Mouse (Mus musculus) intestine, embryonic 14.5 days (tissue): ENCODE measurements around the gene Ankrd66. TPM values are rescaled to one million over a fixed set of nuclear protein-coding genes. Genes with fewer than 3 reads are reported as not detected.

Source experiments
- ATAC-seq: fragments of 200-750 bp; cut with Nextera tagmentation; replicated peaks from 2 replicates; pipeline ENCODE4 v1.8.0; 2017; ENCODE audit warnings: low read depth, moderate number of reproducible peaks, moderate TSS enrichment, moderate library complexity; ENCODE audit not compliant: low FRiP score, low TSS enrichment
- DNase-seq: peaks from one replicate; pipeline ENCODE4 v3.0.0-alpha.2; 2018; ENCODE audit warnings: low spot score
- H3K27ac ChIP-seq: fragments of 300-500 bp; sonication (generic); 2 replicates; pipeline ENCODE4 v1.5.1; 2014; ENCODE audit warnings: low read depth, mild to moderate bottlenecking, control low read depth
- H3K27me3 ChIP-seq: fragments of 300-500 bp; sonication (generic); replicated peaks from 2 replicates; pipeline ENCODE4 v1.6.1; 2014; ENCODE audit warnings: low read length, control low read depth; ENCODE audit not compliant: control insufficient read depth, insufficient read depth
- H3K36me3 ChIP-seq: fragments of 300-500 bp; sonication (generic); 2 replicates; pipeline ENCODE4 v1.6.1; 2014; ENCODE audit warnings: low read length, control low read depth; ENCODE audit not compliant: control insufficient read depth, insufficient read depth
- H3K4me1 ChIP-seq: fragments of 300-500 bp; sonication (generic); replicated peaks from 2 replicates; pipeline ENCODE4 v1.6.1; 2014; ENCODE audit warnings: low read length, control low read depth, mixed read lengths; ENCODE audit not compliant: control insufficient read depth, insufficient read depth
- H3K4me2 ChIP-seq: fragments of 300-500 bp; sonication (generic); 2 replicates; pipeline ENCODE4 v1.6.1; 2014; ENCODE audit warnings: low read length
- H3K4me3 ChIP-seq: fragments of 300-500 bp; sonication (generic); 2 replicates; pipeline ENCODE4 v1.5.1; 2014; ENCODE audit warnings: low read depth, low read length, control low read depth, mixed read lengths
- H3K9ac ChIP-seq: fragments of 300-500 bp; sonication (generic); 2 replicates; pipeline ENCODE4 v1.6.1; 2014; ENCODE audit warnings: mild to moderate bottlenecking, low read length
- H3K9me3 ChIP-seq: fragments of 300-500 bp; sonication (generic); 2 replicates; pipeline ENCODE4 v1.6.1; 2016; ENCODE audit warnings: low read length, control low read depth; ENCODE audit not compliant: control insufficient read depth
- WGBS: fragments of 180-500 bp; shearing (Covaris S2); extraction: QIAGEN DNeasy Blood & Tissue Kit; methylation state at CpG from one replicate; pipeline ENCODE4 v1.1.7; 2014; 5-methylcytosine and 5-hydroxymethylcytosine counted together
- polyA plus RNA-seq: library from polyadenylated mRNA; unstranded; fragments of >200 nt; fragmentation: Nextera tagmentation; extraction: Ambion mirVana; gene quantifications from 2 replicates; pipeline ENCODE4 v1.2.1, GENCODE M21; 2014

Ankrd66 gene
- polyA plus RNA-seq = 0.23 TPM in 1 of 2 replicates, not detected in the other

- Histone ChIP-seq H3K9me3 (no peaks in the 10 kb centered on the region), H3K4me2 (no peak within 1 kb of the TSS), H3K4me3 (no peak within 1 kb of the TSS), H3K27me3 (no peaks in the 10 kb centered on the region), H3K36me3 (no peaks in the 10 kb centered on the region), H3K9ac (no peak within 1 kb of the TSS), H3K4me1 (no peaks in the 10 kb centered on the region), H3K27ac (no peak within 1 kb of the TSS)
- DNase-seq (no peak), ATAC-seq (no peak)
- 34% methylated on average over 1 of the region's 1 CpGs for WGBS
Observed at GRCm38 (mm10) chr17:43543539-43543938, at the start of gene Ankrd66. Ankrd66 (minus strand) TSS chr17:43543639.

- no peak for ATAC-seq
- 71% methylated on average over 21 of the region's 21 CpGs for WGBS
- no peak overlapping the region for H3K27ac ChIP-seq
- no peaks in the 10 kb centered on the region for H3K36me3 ChIP-seq
- DNase-seq = no peak
- no peaks in the 10 kb centered on the region for H3K9me3 ChIP-seq
- no peaks in the 10 kb centered on the region for H3K4me1 ChIP-seq
- H3K4me2 ChIP-seq = no peak overlapping the region
- H3K27me3 ChIP-seq = no peaks in the 10 kb centered on the region
- H3K4me3 ChIP-seq = no peak overlapping the region
- H3K9ac ChIP-seq = no peak overlapping the region
Observed at GRCm38 (mm10) chr17:43592296-43593291, 49.2 kb upstream of the Ankrd66 start.

- Histone ChIP-seq H3K9ac (no peak overlapping the region), H3K36me3 (no peaks in the 10 kb centered on the region), H3K27me3 (no peaks in the 10 kb centered on the region), H3K4me2 (no peak overlapping the region), H3K4me3 (no peak overlapping the region), H3K27ac (no peak overlapping the region), H3K4me1 (no peaks in the 10 kb centered on the region), H3K9me3 (no peaks in the 10 kb centered on the region)
- ATAC-seq (no peak), DNase-seq (no peak)
- WGBS = 90% methylated on average over 5 of the region's 5 CpGs
Observed at GRCm38 (mm10) chr17:43590531-43590930, 47.1 kb upstream of the Ankrd66 start.

- Histone ChIP-seq H3K9me3 (no peaks in the 10 kb centered on the region), H3K27me3 (no peaks in the 10 kb centered on the region), H3K9ac (no peak overlapping the region), H3K4me3 (no peak overlapping the region), H3K36me3 (no peaks in the 10 kb centered on the region), H3K4me2 (no peak overlapping the region), H3K27ac (no peak overlapping the region), H3K4me1 (no peaks in the 10 kb centered on the region)
- DNase-seq (no peak), ATAC-seq (no peak)
- 88% methylated on average over 6 of the region's 6 CpGs for whole genome bisulfite sequencing
Observed at GRCm38 (mm10) chr17:43589750-43590149, 46.3 kb upstream of the Ankrd66 start.

GRCm38 (mm10) chr17:43587278-43587677 is 43.8 kb upstream of the Ankrd66 start:
- H3K9me3 ChIP-seq = no peaks in the 10 kb centered on the region
- no peak for ATAC-seq
- H3K4me2 ChIP-seq = no peak overlapping the region

GRCm38 (mm10) chr17:43584771-43585170 is 41.3 kb upstream of the Ankrd66 start:
- H3K36me3 ChIP-seq = no peaks in the 10 kb centered on the region
- no peak overlapping the region for H3K4me3 ChIP-seq
- no peaks in the 10 kb centered on the region for H3K27me3 ChIP-seq
- no peaks in the 10 kb centered on the region for H3K9me3 ChIP-seq
- WGBS = 59% methylated on average over 7 of the region's 7 CpGs
- DNase-seq = no peak
- H3K9ac ChIP-seq = no peak overlapping the region
- ATAC-seq = no peak
- no peak overlapping the region for H3K27ac ChIP-seq
- H3K4me2 ChIP-seq = no peak overlapping the region
- peaks cover 9% of the 10 kb centered on the region; the same call in 1 of the 2 replicates for H3K4me1 ChIP-seq

More at GRCm38 (mm10) chr17:43587278-43587677, 43.8 kb upstream of the Ankrd66 start:
- no peak overlapping the region for H3K4me3 ChIP-seq
- H3K27ac ChIP-seq = no peak overlapping the region
- H3K9ac ChIP-seq = no peak overlapping the region
- H3K4me1 ChIP-seq = no peaks in the 10 kb centered on the region
- no peaks in the 10 kb centered on the region for H3K36me3 ChIP-seq
- no peaks in the 10 kb centered on the region for H3K27me3 ChIP-seq
- no peak for DNase-seq
- 89% methylated on average over 2 of the region's 2 CpGs for WGBS

GRCm38 (mm10) chr17:43581012-43581467 is 37.6 kb upstream of the Ankrd66 start:
- no peak overlapping the region for H3K9ac ChIP-seq
- ATAC-seq (peak; percentile 43; the same call in 1 of the 2 replicates), DNase-seq (peak; percentile 62)
- no peaks in the 10 kb centered on the region for H3K9me3 ChIP-seq
- H3K36me3 ChIP-seq = no peaks in the 10 kb centered on the region
- peak overlapping the region; percentile 19; the same call in 1 of the 2 replicates for H3K27ac ChIP-seq
- H3K4me1 ChIP-seq = peaks cover 9% of the 10 kb centered on the region; the same call in 1 of the 2 replicates
- H3K27me3 ChIP-seq = no peaks in the 10 kb centered on the region
- WGBS = 17% methylated on average over 8 of the region's 8 CpGs
- peak overlapping the region; percentile 28 for H3K4me2 ChIP-seq
- no peak overlapping the region for H3K4me3 ChIP-seq

GRCm38 (mm10) chr17:43580456-43580855 is 37.0 kb upstream of the Ankrd66 start:
- Histone ChIP-seq H3K9me3 (no peaks in the 10 kb centered on the region), H3K4me2 (peak overlapping the region; percentile 28), H3K36me3 (no peaks in the 10 kb centered on the region), H3K27me3 (no peaks in the 10 kb centered on the region), H3K4me3 (no peak overlapping the region), H3K4me1 (peaks cover 9% of the 10 kb centered on the region; the same call in 1 of the 2 replicates), H3K9ac (no peak overlapping the region), H3K27ac (no peak overlapping the region)
- no peak for DNase-seq
- no peak for ATAC-seq
- 43% methylated on average over 3 of the region's 3 CpGs for WGBS
